Mouse (Mus musculus) erythroid progenitor cell, adult 5-6 weeks (primary cell): ENCODE measurements around the gene Igflr1. TPM values are rescaled to one million over a fixed set of nuclear protein-coding genes. Genes with fewer than 3 reads are reported as not detected.

Experiments used
- ATAC-seq: replicated peaks from 2 replicates; pipeline ENCODE4 v1.8.0; 2016; ENCODE audit warnings: moderate number of reproducible peaks, mild to moderate bottlenecking, moderate TSS enrichment, inconsistent platforms; ENCODE audit not compliant: poor library complexity, low FRiP score, severe bottlenecking
- total RNA-seq, 2 experiments: library from RNA; stranded (forward) in 1 of 2; stranded (reverse) in 1 of 2; fragments of 150-400 nt in 1 of 2; fragments of 186-747, 209-891 nt in 1 of 2; gene quantifications; 2 replicates each; pipeline versions ENCODE4 v1.2.3 to v1.2.4; 2015 to 2017; ENCODE audit warnings: low replicate concordance in 2 of 2

Igflr1 gene
- total RNA-seq, 2 experiments from 2014 or later: 24.7 TPM; not detected in 1

GRCm38 (mm10) chr7:30584339-30584738 is 19.1 kb downstream of the Igflr1 start:
- no peak for ATAC-seq

GRCm38 (mm10) chr7:30585170-30585569 is 19.9 kb downstream of the Igflr1 start:
- no peak for ATAC-seq

- no peak for ATAC-seq
Measured at GRCm38 (mm10) chr7:30586455-30587020, 21.3 kb downstream of the Igflr1 start.

GRCm38 (mm10) chr7:30587842-30588667 is 22.8 kb downstream of the Igflr1 start:
- ATAC-seq: no peak

- peak; percentile 90 for ATAC-seq
Measured at GRCm38 (mm10) chr7:30588676-30589434, 23.6 kb downstream of the Igflr1 start, which contains the start of gene Kmt2b. Kmt2b (minus strand) TSS chr7:30588726.

- peak; percentile 56 for ATAC-seq
Measured at GRCm38 (mm10) chr7:30589435-30590301, 24.4 kb downstream of the Igflr1 start.

- no peak for ATAC-seq
Measured at GRCm38 (mm10) chr7:30590927-30591604, 25.8 kb downstream of the Igflr1 start.

GRCm38 (mm10) chr7:30591605-30591951 is 26.4 kb downstream of the Igflr1 start:
- no peak for ATAC-seq

- ATAC-seq: no peak
Measured at GRCm38 (mm10) chr7:30592772-30593423, 27.7 kb downstream of the Igflr1 start.

GRCm38 (mm10) chr7:30593579-30594509 is 28.6 kb downstream of the Igflr1 start:
- ATAC-seq: no peak

- ATAC-seq: no peak
Measured at GRCm38 (mm10) chr7:30594510-30595024, 29.3 kb downstream of the Igflr1 start.

- no peak for ATAC-seq
Measured at GRCm38 (mm10) chr7:30596093-30596492, 30.9 kb downstream of the Igflr1 start.

GRCm38 (mm10) chr7:30596811-30597210 is 31.6 kb downstream of the Igflr1 start:
- ATAC-seq: no peak

- ATAC-seq: no peak
Measured at GRCm38 (mm10) chr7:30598786-30599185, 33.6 kb downstream of the Igflr1 start, which contains the start of gene Zbtb32. Zbtb32 (minus strand) TSS chr7:30598909.

GRCm38 (mm10) chr7:30599933-30600353 is 34.7 kb downstream of the Igflr1 start:
- peak; percentile 99 for ATAC-seq

- no peak for ATAC-seq
Measured at GRCm38 (mm10) chr7:30600651-30601050, 35.4 kb downstream of the Igflr1 start.

- ATAC-seq: no peak
Measured at GRCm38 (mm10) chr7:30602583-30602982, 37.4 kb downstream of the Igflr1 start.
